7 mouse cellular contexts compared by ENCODE assay signal in the genomic region with DNA sequence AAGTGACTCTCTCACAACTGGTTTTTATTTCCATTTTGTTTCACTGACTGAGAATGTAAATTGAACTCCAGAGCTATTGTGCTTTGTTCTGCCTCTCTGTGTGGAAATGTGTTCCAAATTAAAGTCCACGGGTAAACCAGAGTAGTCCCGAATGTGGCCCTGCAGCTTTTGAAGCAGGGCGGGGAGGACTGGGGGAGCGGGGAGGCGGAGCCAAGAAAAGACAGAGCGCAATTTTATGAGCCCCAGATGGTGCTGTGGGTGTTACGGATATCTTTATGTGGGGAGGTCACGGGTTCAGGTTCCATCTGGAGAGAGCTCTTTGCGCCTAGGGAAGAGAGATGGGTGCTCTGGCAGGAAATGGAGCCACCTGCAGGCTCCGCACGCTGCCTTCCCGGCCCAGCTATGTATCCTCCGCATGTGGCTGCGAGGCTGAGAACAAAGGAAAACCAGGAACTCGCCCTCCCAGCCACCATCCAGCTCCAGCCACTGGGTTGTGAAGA. TPM values are rescaled to one million over a fixed set of nuclear protein-coding genes. Genes with fewer than 3 reads are reported as not detected.
DNase-seq lines count a peak whose midpoint lies in the region; ATAC-seq and TF ChIP-seq lines count a peak whose summit lies in the region.

No protein-coding gene starts in this region.

- no peaks in the 10 kb centered on the region for H3K36me3 ChIP-seq in liver, postnatal 0 days (replicated peaks; ENCODE audit: insufficient read depth, low read length)

- no peaks in the 10 kb centered on the region for H3K9me3 ChIP-seq in liver, postnatal 0 days (ENCODE audit: low read length)

- H3K9ac ChIP-seq in liver, postnatal 0 days (replicated peaks) = no peak overlapping the region

- no peak for TF ChIP-seq EP300 in liver, postnatal 0 days (IDR thresholded peaks at IDR 0.05; ENCODE audit: low read depth)

- H3K27me3 ChIP-seq in liver, postnatal 0 days (ENCODE audit: insufficient read depth, low read length) = 0 out of 2 replicates have a peak, but pooled peaks cover 8% of the 10 kb centered on the region

- H3K4me1 ChIP-seq in embryonic fibroblast, embryonic 13.5 days (ENCODE audit: control insufficient read depth, insufficient read depth, low read length) = peaks cover 8% of the 10 kb centered on the region; the same call in 1 of the 2 replicates
- no peaks in the 10 kb centered on the region for H3K4me1 ChIP-seq in liver, postnatal 0 days (ENCODE audit: insufficient read depth)

- DNase-seq in adrenal gland, postnatal 36 days = peak; percentile 20 to 42
- DNase-seq in heart, postnatal 10 days = peak; percentile 47 to 50
- DNase-seq in large intestine, adult 2 months (ENCODE audit: low read depth, low spot score) = peak; percentile 73
- DNase-seq in liver, postnatal 0 days = no peak
- peak; percentile 62 for DNase-seq in retina, embryonic 14.5 days (ENCODE audit: low spot score)
- DNase-seq in spleen, postnatal 4 days (ENCODE audit: low spot score in 2 of 2) = no peak

- peak overlapping the region; percentile 40; the same call in 1 of the 2 replicates for H3K4me3 ChIP-seq in embryonic fibroblast, embryonic 13.5 days (ENCODE audit: insufficient read depth, low read length)
- H3K4me3 ChIP-seq in liver, postnatal 0 days (ENCODE audit: low read depth, low read length) = no peak overlapping the region

- intact Hi-C loops in heart, postnatal 10 days (cut with DNase I) = loop anchor here (5.0 kb wide), 1 partner anchor 192 kb away; no protein-coding TSS in a partner anchor

- peak overlapping the region; percentile 50 for H3K27ac ChIP-seq in embryonic fibroblast, embryonic 13.5 days (ENCODE audit: insufficient read depth, low read length)
- no peak overlapping the region for H3K27ac ChIP-seq in liver, postnatal 0 days (ENCODE audit: low read depth)

- WGBS in large intestine, adult 2 months = 2% methylated on average over 15 of the region's 15 CpGs
- 7% methylated on average over 15 of the region's 15 CpGs for WGBS in liver, postnatal 0 days (ENCODE audit: insufficient replicate concordance)

- TF ChIP-seq CTCF in embryonic fibroblast, embryonic 13.5 days (IDR thresholded peaks at IDR 0.05; ENCODE audit: borderline replicate concordance, insufficient read depth, low read length) = peak; percentile 19; the same call in 1 of the 2 replicates
- no peak for TF ChIP-seq CTCF in liver, postnatal 0 days (IDR thresholded peaks at IDR 0.05; ENCODE audit: low read depth)

- peak overlapping the region; percentile 18; the same call in 1 of the 2 replicates for H3K4me2 ChIP-seq in liver, postnatal 0 days (ENCODE audit: low read depth, low read length)

- no peak for ATAC-seq in liver, postnatal 0 days

- peak; percentile 27; the same call in 1 of the 2 replicates for TF ChIP-seq POLR2A in embryonic fibroblast, embryonic 13.5 days (IDR thresholded peaks at IDR 0.05; ENCODE audit: low read depth, low read length)

RNA-seq across cellular contexts. Expression of a gene that starts 23.8 kb away (rescaled TPM):
- total RNA-seq in adrenal gland, postnatal 36 days (2021) = 1 to 10 TPM; 5.3 to 7.6 TPM
- 21.4 and 27.2 TPM in 2 replicates for polyA plus RNA-seq in embryonic fibroblast, embryonic 13.5 days (2011; ENCODE audit: insufficient read length, low read depth, missing spikeins)
- 1 to 10 TPM; 5.3 to 5.8 TPM for total RNA-seq in heart, postnatal 10 days (2021)
- 5.9 and 6.4 TPM in 2 replicates for polyA plus RNA-seq in large intestine, adult 2 months (2012; rRNA removed)
- polyA plus RNA-seq in liver, postnatal 0 days (2015; fragmentation: Nextera tagmentation; extraction: Ambion mirVana) = 0.05 and 0.18 TPM in 2 replicates

Comparison
In these comparisons a context has a peak if more than half of its experiments do, and no peak if none do; other contexts are left out.
1. DNase-seq: peak in adrenal gland, postnatal 36 days (2 of 2), heart, postnatal 10 days (2 of 2), large intestine, adult 2 months (single experiment) and retina, embryonic 14.5 days (single experiment); none in liver, postnatal 0 days (single experiment) and spleen, postnatal 4 days (0 of 2).